Mouse (Mus musculus) cerebellum, adult 2 months (tissue): ENCODE results near the gene Slc25a25. TPM values are rescaled to one million over a fixed set of nuclear protein-coding genes. Genes with fewer than 3 reads are reported as not detected.

Source experiments
- DNase-seq, 2 experiments: peaks; one replicate each; pipeline ENCODE4 v3.0.0; 2021
- H3K27ac ChIP-seq: fragments of 200-500 bp; 2 replicates; pipeline ENCODE4 v1.5.1; 2012; ENCODE audit warnings: low read length, control low read depth, inconsistent platforms; ENCODE audit not compliant: insufficient read depth
- H3K27me3 ChIP-seq: fragments of 200-500 bp; 2 replicates; pipeline ENCODE4 v1.6.1; 2012; ENCODE audit warnings: inconsistent platforms, mild to moderate bottlenecking, low read length, moderate library complexity; ENCODE audit not compliant: control insufficient read depth, insufficient read depth
- H3K4me1 ChIP-seq: fragments of 200-500 bp; 2 replicates; pipeline ENCODE4 v1.6.1; 2011; ENCODE audit warnings: low read length; ENCODE audit not compliant: control insufficient read depth, insufficient read depth
- H3K4me3 ChIP-seq: fragments of 200-500 bp; replicated peaks from 2 replicates; pipeline ENCODE3; 2011; ENCODE audit warnings: mild to moderate bottlenecking, low read depth, low read length, control low read depth; ENCODE audit not compliant: insufficient read depth
- CTCF ChIP-seq: fragments of 200-500 bp; IDR thresholded peaks from 2 replicates; pipeline ENCODE4 v1.5.1; 2011; ENCODE audit warnings: low read depth, mild to moderate bottlenecking, control low read depth, low read length, moderate library complexity, borderline replicate concordance; ENCODE audit not compliant: insufficient read depth
- POLR2A ChIP-seq: fragments of 200-500 bp; IDR thresholded peaks from 2 replicates; pipeline ENCODE4 v1.6.1; 2011; ENCODE audit warnings: low read length, control low read depth, borderline replicate concordance; ENCODE audit not compliant: insufficient read depth
- WGBS: fragments of 180-500 bp; shearing (Covaris S2); methylation state at CpG from one replicate; pipeline ENCODE4 v1.1.7; 2018; 5-methylcytosine and 5-hydroxymethylcytosine counted together
- polyA plus RNA-seq: library from polyadenylated mRNA; depleted of rRNA; stranded (reverse); fragments of >200 nt; gene quantifications from 2 replicates; pipeline ENCODE4 v1.2.3, GENCODE M21; 2012

Slc25a25 gene
- polyA plus RNA-seq, 1 experiment = 76.2 TPM

DNA sequence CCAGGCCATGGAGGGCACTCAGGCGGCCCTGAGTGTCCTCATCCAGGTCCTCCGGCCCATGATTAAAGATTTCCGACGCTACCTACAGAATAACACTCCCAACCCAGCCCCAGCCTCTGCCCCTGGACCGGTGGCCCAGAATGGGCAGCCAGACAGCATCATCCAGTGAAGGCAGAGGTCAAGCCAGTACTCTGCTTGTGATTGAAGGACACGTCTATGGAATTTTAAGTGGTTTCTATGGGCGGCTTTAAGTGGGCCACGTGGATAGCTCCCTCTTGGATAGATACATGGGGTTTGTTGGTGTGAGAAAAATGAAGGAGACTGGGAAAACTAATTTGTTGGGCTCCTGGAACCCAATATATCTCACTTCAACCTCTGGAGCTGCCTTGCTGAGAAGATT, 3.9 kb upstream of the Slc25a25 start:
- WGBS = 94% methylated on average over 8 of the region's 8 CpGs
- TF ChIP-seq CTCF (no peak), POLR2A (no peak)

DNA sequence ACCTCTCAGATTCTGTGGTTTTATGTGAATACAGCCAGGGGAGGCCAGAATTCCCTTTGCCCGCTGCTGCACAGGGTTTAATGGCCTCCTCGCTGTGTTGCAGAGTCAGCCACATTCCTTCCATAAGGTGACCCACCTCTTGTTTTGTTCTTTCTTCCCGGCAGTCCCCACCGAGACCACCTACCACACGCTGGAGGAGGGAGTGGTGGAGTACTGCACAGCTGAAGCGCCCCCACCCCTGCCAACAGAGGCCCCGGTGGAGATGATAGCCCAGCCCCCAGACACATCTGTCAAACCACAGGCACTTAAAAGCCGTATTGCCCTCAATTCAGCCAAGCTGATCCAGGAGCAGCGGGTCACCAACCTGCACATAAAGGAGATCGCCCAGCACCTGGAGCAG, 3.4 kb upstream of the Slc25a25 start:
- H3K27me3 ChIP-seq = no peaks in the 10 kb centered on the region
- TF ChIP-seq POLR2A (no peak), CTCF (no peak)
- no peak overlapping the region for H3K27ac ChIP-seq
- DNase-seq = no peak
- peaks cover 10% of the 10 kb centered on the region; the same call in 1 of the 2 replicates for H3K4me1 ChIP-seq
- WGBS = 86% methylated on average over 10 of the region's 10 CpGs
- H3K4me3 ChIP-seq = no peak overlapping the region

More for the DNA sequence above, 3.9 kb upstream of the Slc25a25 start:
- DNase-seq = no peak
- Histone ChIP-seq H3K27me3 (no peaks in the 10 kb centered on the region), H3K27ac (no peak overlapping the region), H3K4me1 (peaks cover 10% of the 10 kb centered on the region; the same call in 1 of the 2 replicates), H3K4me3 (no peak overlapping the region)

DNA sequence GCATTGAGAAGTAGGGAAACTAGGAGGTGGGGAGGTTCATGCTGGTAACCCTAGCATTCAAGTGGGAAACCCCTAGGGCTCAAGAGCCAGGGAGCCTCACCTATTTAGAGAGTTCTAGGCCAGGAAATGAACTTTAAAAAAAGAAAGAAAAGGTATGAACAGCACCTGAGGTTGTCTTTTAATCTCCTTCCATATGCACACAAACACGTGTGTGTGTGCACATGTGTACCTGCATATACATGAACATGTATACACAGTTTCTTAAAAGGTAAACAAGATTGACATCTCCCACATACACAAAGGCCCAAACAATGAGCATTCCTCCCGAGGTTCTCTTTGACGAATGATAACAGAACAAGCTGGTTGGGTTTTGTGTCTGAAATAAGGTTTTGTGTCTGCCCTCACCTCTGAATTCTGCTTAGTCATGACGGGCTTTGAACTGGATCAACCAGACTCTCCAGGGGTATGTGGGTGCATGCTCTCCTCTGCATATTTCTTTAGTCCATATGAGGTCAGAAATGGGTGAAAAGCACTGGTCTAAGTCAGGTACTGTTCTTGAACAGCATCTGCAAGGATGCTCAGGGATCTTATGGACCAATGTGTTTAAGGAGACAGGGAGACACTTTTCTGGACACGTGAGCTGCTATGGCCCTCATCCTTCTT, 2.5 kb upstream of the Slc25a25 start:
- TF ChIP-seq CTCF (no peak), POLR2A (no peak)
- WGBS = 81% methylated on average over 5 of the region's 5 CpGs
- no peak overlapping the region for H3K4me3 ChIP-seq
- no peak overlapping the region for H3K27ac ChIP-seq
- DNase-seq = no peak
- peaks cover 10% of the 10 kb centered on the region; the same call in 1 of the 2 replicates for H3K4me1 ChIP-seq
- H3K27me3 ChIP-seq = no peaks in the 10 kb centered on the region

DNA sequence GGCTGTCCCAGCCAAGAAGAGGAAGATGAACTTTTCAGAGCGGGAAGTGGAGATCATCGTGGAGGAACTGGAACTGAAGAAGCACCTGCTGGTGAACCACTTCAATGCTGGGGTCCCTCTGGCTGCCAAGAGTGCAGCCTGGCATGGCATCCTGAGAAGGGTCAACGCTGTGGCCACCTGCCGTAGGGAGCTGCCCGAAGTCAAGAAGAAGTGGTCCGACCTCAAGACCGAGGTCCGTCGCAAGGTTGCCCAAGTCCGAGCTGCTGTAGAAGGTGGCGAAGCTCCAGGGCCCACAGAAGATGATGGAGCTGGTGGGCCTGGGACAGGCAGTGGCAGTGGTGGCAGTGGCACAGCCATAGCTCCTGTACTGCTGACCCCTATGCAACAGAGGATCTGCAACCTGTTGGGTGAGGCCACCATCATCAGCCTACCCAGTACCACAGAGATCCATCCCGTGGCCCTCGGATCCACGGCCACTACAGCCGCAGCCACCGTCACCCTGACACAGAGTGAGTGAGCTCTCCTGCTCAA, 1.3 kb upstream of the Slc25a25 start:
- Histone ChIP-seq H3K27me3 (no peaks in the 10 kb centered on the region), H3K4me1 (peaks cover 10% of the 10 kb centered on the region; the same call in 1 of the 2 replicates), H3K27ac (peak overlapping the region; percentile 21; the same call in 1 of the 2 replicates), H3K4me3 (peak overlapping the region; percentile 57)
- DNase-seq = peak; percentile 56 to 58
- 92% methylated on average over 16 of the region's 16 CpGs for WGBS
- TF ChIP-seq CTCF = no peak
- no peak for TF ChIP-seq POLR2A

DNA sequence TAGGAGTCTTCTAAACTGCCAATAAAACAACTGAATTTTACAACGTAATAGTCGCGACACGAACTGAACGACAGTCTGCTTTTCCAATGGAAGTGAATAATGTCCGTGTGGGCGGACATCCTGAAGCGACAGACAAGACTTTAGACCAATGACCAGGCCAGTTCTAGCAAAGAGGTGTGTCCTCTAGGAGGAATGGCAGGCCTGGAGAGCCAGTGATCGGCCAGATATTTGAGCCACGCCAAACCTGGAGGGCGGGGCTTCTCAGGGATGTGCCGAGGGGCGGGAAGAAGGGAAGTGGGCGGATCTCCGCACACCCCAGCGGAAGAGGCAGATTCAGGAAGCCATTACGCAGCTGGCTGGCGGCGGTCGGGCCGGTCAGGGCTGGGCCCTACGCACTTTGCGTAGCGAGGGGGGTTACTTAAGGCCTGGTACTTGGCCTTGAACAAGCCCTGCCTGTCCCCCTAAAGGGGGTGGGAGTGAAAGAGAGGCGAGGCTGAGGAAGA, 676 bp upstream of the Slc25a25 start:
- H3K27ac ChIP-seq = peak overlapping the region; percentile 81; the same call in 1 of the 2 replicates
- peaks cover 10% of the 10 kb centered on the region; the same call in 1 of the 2 replicates for H3K4me1 ChIP-seq
- 1% methylated on average over 25 of the region's 25 CpGs for WGBS
- DNase-seq = peak; percentile 99
- peak overlapping the region; percentile 58 for H3K4me3 ChIP-seq
- TF ChIP-seq CTCF = no peak
- no peaks in the 10 kb centered on the region for H3K27me3 ChIP-seq

DNA sequence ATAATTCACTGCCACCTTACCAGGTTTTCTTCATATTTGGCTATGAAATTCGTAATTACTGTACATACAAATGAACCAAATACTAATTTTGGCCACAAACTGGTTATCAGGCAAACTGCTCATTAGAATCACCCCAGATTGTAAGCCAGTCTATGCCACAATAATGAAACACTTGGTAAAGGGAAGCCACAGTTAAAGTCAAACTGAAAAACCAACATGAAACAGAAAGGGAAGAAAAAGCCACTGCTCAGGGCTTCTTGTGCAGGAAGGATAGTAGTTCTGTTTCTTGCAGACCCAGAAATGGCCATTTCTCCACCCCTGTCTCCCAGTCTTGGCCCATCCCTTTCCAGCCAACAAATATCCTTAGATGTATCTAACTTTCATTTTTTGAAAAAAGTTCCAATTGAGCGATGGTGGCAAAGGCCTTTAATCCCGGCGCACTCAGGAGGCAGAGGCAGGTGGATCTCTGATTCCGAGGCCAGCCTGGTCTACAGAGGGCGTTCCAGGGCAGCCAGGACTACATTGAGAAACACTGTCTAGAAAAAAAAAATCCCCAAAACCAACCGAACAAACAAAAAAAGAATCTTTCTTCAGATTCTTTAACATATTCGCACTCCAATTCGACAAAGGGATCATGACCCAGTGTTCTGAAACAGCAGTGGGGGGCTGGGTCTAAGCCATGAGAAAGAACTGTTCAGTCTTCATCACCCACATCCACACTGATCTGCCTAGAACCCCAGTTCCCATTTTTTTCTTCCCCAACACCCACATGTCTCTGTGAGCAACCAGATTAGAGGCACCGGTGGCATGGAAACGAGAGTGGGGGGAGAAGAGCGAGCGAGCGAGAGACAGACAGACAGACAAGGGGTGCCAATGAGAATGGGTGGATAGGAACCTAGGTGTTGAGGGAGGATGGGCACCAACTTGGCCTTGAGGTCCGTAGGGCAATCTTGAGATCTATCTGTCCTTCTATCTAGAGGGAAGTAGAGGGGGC, 1.2 kb downstream of the Slc25a25 start, which contains the start of gene Naif1:
Naif1 (plus strand) TSS at position 697 of the 994 bp plus-strand sequence.
- TF ChIP-seq POLR2A = no peak
- no peak for TF ChIP-seq CTCF
- no peak within 1 kb of the TSS; the same call in 1 of the 2 replicates for H3K27ac ChIP-seq
- H3K27me3 ChIP-seq = no peaks in the 10 kb centered on the region
- H3K4me3 ChIP-seq = peak within 1 kb of the TSS; percentile 69
- WGBS = 73% methylated on average over 15 of the region's 15 CpGs
- H3K4me1 ChIP-seq = peaks cover 10% of the 10 kb centered on the region; the same call in 1 of the 2 replicates
- DNase-seq = no peak

DNA sequence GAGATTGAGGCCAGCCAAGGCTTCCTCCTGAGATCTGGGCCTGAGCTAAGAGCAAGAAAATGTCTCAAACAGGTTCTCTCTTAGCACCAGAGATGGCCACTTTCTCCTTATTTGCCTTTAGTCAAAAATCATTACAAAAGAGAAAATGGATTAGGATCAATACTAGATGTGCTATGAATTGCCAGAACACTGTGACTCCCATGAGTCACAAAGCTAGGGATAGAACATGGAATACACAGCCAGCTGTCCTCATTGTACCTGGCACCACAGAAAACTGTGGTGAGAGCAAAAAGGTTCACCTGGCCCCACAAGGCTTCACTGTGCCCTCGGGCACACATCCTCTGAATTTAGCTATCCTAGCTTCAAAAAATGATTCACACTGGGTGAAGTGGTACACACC, 2.8 kb downstream of the Slc25a25 start:
- Histone ChIP-seq H3K4me1 (peaks cover 10% of the 10 kb centered on the region; the same call in 1 of the 2 replicates), H3K27ac (no peak overlapping the region), H3K4me3 (no peak overlapping the region), H3K27me3 (no peaks in the 10 kb centered on the region)
- 33% methylated on average over 1 of the region's 1 CpGs for WGBS
- DNase-seq = no peak
- no peak for TF ChIP-seq CTCF
- TF ChIP-seq POLR2A = no peak
